Mouse (Mus musculus): ENCODE results near the gene Plek. TPM values are rescaled to one million over a fixed set of nuclear protein-coding genes. Genes with fewer than 3 reads are reported as not detected.

Plek gene
- polyA plus RNA-seq, 1 experiment from 2014 or later, result 2.9 TPM

DNA sequence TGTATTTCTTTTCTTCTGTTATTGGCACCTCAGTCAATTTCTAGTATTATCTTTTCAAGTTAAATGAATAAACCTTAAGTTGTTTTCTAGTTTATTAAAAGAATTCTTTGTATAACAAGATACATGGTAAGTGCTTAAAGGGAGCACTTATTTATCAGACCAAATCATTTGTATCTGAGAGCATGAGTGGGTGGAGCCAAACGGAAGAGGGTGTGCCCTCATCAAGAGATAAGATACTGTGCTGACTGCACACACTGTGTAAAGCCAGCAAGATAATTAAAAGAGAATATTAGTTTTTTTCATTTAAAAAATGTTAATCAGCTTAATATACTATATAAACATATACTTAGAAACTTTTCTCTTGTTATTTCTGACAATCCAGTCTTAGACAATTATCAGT lies 93.7 kb downstream of the Plek start:
- H3K4me1 ChIP-seq, result no peaks in the 10 kb centered on the region
- H3K27me3 ChIP-seq, result no peaks in the 10 kb centered on the region
- no peak for ATAC-seq (replicated peaks; ENCODE audit: low FRiP score)
- H3K36me3 ChIP-seq, result peaks cover 1% of the 10 kb centered on the region
- H3K4me2 ChIP-seq, result no peak overlapping the region
- H3K27ac ChIP-seq, result no peak overlapping the region
- no peak overlapping the region for H3K4me3 ChIP-seq (replicated peaks)
- WGBS, result 81% methylated on average over 1 of the region's 1 CpGs
- no peaks in the 10 kb centered on the region for H3K9me3 ChIP-seq (replicated peaks)
- H3K9ac ChIP-seq, result no peak overlapping the region

DNA sequence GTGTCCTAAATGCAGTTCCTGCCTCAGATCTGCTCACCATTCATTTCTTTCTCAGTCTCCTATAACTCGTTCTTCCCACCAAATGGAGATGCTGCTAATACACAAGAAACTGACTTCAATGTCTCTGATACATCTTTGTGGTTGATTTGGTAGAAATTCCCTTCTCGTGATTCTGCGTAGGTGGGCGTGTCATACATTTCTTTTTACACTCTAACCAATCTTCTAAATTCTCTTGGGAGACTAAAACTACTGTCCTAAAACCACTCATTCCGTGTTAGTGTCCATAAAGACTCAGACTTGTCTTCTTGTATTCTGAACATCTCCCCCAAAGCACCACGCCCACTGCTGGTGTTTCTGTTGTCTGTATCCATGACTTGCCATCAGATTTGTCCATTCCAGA lies 95.2 kb downstream of the Plek start:
- Histone ChIP-seq H3K4me1 (no peaks in the 10 kb centered on the region), H3K9ac (no peak overlapping the region), H3K4me2 (no peak overlapping the region), H3K9me3 (replicated peaks) (no peaks in the 10 kb centered on the region), H3K27me3 (no peaks in the 10 kb centered on the region), H3K36me3 (peaks cover 6% of the 10 kb centered on the region), H3K4me3 (replicated peaks) (no peak overlapping the region), H3K27ac (no peak overlapping the region)
- 93% methylated on average over 6 of the region's 6 CpGs for WGBS
- no peak for ATAC-seq (replicated peaks; ENCODE audit: low FRiP score)

DNA sequence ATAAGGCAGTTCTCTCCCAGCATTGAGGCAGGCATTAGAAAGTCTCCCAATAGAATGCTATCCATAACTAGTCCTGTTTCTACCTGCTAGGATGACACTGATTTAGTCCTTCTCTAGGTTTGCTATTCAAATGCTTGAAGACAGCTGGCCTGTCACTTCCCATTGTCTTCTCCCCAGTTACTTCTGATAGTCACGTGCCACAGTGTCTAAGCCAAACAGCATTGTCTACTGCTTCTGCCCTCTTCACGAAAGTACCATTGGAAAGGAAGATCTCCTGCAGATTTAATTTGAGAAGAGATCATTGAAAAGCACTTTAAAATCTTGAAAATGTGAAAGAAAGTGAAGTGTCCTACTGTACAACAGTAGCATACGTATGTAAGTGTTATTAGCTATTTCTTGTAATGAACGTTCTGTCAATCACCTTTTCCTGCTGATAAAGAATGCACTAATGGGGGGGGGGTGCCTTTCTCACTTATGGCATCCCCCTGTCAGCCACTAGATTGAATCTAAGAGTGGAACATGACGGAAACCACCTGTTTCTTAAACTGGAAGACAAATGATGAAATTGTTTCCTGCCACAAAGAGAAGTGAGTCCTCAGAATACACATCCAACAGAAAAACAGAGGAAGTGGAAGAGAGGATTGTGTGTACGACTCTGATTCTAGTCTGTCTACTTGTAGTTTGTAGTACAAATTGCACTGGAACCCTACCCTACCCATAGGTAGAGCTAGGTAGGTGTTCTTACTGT lies 95.9 kb downstream of the Plek start:
- ATAC-seq (replicated peaks; ENCODE audit: low FRiP score), result no peak
- 84% methylated on average over 6 of the region's 6 CpGs for WGBS

DNA sequence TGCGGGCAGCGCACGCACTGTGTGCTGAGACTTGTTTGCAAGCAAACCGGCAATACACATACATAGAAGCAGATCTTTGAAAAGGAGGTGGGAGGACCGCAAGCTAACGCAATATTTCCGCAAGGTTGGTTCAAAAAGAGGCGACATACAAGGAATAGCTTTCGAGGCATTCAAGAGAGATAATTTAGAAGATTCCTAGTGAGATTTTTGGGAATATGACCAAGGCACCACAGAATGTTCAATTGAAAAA lies 100.5 kb downstream of the Plek start:
- H3K4me3 ChIP-seq (replicated peaks), result peak overlapping the region; percentile 62
- H3K36me3 ChIP-seq, result peaks cover 6% of the 10 kb centered on the region
- peak overlapping the region; percentile 63 for H3K9ac ChIP-seq
- H3K27me3 ChIP-seq, result no peaks in the 10 kb centered on the region
- H3K27ac ChIP-seq, result peak overlapping the region; percentile 57
- no peaks in the 10 kb centered on the region for H3K9me3 ChIP-seq (replicated peaks)
- 7% methylated on average over 9 of the region's 9 CpGs for WGBS
- ATAC-seq (replicated peaks; ENCODE audit: low FRiP score), result no peak; the same call in 1 of the 2 replicates
- peak overlapping the region; percentile 84 for H3K4me2 ChIP-seq
- H3K4me1 ChIP-seq, result peaks cover 14% of the 10 kb centered on the region

More for the DNA sequence above, 95.9 kb downstream of the Plek start:
- Histone ChIP-seq H3K9ac (no peak overlapping the region), H3K27ac (no peak overlapping the region), H3K4me3 (replicated peaks) (no peak overlapping the region), H3K36me3 (peaks cover 6% of the 10 kb centered on the region), H3K9me3 (replicated peaks) (no peaks in the 10 kb centered on the region), H3K4me1 (peaks cover 5% of the 10 kb centered on the region), H3K4me2 (no peak overlapping the region), H3K27me3 (no peaks in the 10 kb centered on the region)

DNA sequence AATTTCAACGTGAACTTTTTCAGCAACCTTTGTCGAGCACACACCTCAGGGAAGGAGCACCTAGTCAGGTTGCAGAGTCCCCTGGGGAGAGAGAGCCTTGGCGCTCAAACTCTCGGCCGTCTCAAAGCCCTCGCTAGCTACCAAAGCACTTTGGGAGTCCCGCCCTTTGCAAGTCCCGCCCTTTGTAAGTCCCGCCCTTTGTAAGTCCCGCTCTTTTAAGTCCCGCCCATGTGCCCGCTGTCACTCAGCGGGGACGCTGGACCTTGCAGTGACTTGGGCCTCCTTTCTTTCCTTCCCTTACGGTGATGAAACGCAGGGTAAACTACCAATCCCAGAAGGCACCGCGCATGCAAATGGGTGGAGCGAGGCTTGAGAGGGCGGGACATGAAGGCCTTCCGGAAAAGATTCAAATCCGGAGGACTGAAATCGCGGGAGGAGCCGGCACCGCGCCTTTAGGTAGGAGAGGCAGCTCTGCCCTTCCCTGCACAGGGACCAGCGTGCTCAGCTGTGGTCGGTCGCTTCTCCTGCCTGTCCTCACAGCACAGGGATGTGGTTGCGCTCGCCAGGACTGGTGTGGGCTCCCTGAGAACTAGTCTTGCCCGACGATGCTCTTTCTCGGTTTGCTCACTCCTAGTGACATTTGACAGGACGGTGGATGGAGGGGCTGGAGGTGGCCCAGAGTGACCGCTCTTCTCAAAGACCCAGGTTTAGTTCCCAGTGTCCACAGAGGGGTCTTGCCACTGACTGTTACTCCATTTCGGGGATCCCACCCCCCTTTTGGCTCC lies 101.0 kb downstream of the Plek start, which contains the start of gene Fbxo48:
TSS of gene Fbxo48 (plus strand) at position 400 of the 785 bp plus-strand sequence.
- under 1% methylated on average over 38 of the region's 38 CpGs for WGBS
- Histone ChIP-seq H3K36me3 (peaks cover 6% of the 10 kb centered on the region; the same call in 1 of the 2 replicates), H3K27me3 (no peaks in the 10 kb centered on the region), H3K4me2 (peak within 1 kb of the TSS; percentile 84), H3K9me3 (replicated peaks) (no peaks in the 10 kb centered on the region), H3K4me1 (peaks cover 14% of the 10 kb centered on the region), H3K9ac (peak within 1 kb of the TSS; percentile 63), H3K27ac (peak within 1 kb of the TSS; percentile 57), H3K4me3 (replicated peaks) (peak within 1 kb of the TSS; percentile 62)
- ATAC-seq (replicated peaks; ENCODE audit: low FRiP score), result peak; percentile 100

DNA sequence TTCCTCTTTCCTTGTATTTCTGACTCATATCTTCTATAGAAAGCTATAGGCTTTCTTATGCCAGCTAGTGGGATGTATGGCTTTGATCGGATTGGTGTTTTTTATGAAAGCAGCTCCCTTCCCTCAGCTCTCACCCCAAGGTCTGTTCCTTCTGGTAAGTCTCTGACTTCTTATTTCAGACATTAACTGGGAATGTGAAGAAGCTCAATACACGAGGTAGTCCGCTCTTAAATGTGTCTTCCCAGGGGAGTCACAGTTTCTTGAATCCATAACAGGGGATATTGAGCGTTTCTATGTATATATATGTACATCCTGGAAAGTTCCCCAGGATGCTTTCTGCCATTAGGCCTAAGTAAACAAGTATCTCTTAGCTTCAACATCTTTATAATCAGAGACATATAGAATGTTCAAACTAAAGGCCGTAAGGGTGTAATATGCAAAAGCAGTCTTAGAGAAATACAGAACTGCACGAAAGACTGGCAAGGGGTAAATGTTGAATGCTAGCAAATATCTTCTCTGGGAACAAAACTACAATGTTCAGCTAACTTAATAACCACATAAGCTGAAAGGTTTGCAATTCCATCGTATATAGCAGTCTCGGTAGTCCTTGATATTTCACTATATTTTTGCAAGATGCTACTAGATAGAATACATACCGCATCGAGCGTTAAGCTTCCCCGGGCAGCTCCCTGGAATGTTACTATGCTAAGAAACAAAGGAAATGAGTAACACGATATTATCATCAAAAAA lies 101.8 kb downstream of the Plek start:
- Histone ChIP-seq H3K4me1 (peaks cover 14% of the 10 kb centered on the region), H3K27ac (peak overlapping the region; percentile 28; the same call in 1 of the 2 replicates), H3K27me3 (no peaks in the 10 kb centered on the region), H3K9ac (peak overlapping the region; percentile 51), H3K36me3 (peaks cover 6% of the 10 kb centered on the region; the same call in 1 of the 2 replicates), H3K4me3 (replicated peaks) (peak overlapping the region; percentile 62), H3K9me3 (replicated peaks) (no peaks in the 10 kb centered on the region), H3K4me2 (peak overlapping the region; percentile 84)
- ATAC-seq (replicated peaks; ENCODE audit: low FRiP score), result no peak
- 37% methylated on average over 13 of the region's 13 CpGs for WGBS

DNA sequence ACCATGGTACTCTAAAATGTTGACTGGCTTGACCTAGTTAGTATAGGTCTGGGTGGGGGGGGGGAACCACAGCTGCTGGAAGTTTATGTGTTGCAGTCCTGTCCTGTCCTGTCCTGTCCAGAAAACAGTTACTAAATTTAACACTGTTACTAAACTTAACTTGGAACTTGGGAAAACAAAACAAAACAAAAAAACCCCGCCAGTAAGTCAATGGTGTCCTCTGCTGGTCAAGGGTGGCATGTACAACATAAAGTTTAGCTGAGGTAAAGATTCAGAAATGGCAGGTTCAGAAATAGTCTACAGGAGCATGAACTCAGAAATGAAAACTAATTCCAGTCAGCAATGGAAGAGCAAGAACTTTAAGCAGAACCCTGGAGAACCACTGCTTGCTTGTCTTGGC lies 103.4 kb downstream of the Plek start:
- Histone ChIP-seq H3K4me3 (replicated peaks) (no peak overlapping the region), H3K4me1 (peaks cover 14% of the 10 kb centered on the region), H3K9me3 (replicated peaks) (no peaks in the 10 kb centered on the region), H3K4me2 (no peak overlapping the region), H3K36me3 (peaks cover 6% of the 10 kb centered on the region; the same call in 1 of the 2 replicates), H3K27me3 (no peaks in the 10 kb centered on the region), H3K27ac (no peak overlapping the region), H3K9ac (no peak overlapping the region)
- 20% methylated on average over 1 of the region's 1 CpGs for WGBS
- ATAC-seq (replicated peaks; ENCODE audit: low FRiP score), result no peak

DNA sequence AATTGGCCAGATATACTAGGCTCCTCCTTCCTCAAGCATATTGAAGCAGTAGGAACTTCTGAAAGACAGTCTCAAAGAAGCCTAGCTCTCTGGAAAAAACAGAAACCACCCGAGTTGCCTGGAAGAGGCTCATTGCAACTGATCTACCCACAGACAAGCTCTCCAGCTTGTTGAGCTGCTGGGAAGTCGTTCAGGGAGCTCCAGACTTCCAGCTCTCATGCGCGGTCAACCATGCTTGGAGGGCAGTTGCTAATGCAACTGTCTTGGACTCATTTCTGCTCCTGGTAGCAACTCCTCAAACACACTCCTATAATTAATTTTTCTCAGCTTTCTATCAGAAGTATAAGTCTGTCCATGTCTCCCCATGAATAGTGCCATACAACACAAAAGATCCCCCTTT lies 109.2 kb downstream of the Plek start:
- Histone ChIP-seq H3K9me3 (replicated peaks) (no peaks in the 10 kb centered on the region), H3K27ac (no peak overlapping the region), H3K27me3 (no peaks in the 10 kb centered on the region), H3K4me3 (replicated peaks) (no peak overlapping the region), H3K4me1 (no peaks in the 10 kb centered on the region), H3K9ac (no peak overlapping the region), H3K4me2 (no peak overlapping the region), H3K36me3 (no peaks in the 10 kb centered on the region)
- no peak for ATAC-seq (replicated peaks; ENCODE audit: low FRiP score)
- WGBS, result 82% methylated on average over 4 of the region's 4 CpGs

DNA sequence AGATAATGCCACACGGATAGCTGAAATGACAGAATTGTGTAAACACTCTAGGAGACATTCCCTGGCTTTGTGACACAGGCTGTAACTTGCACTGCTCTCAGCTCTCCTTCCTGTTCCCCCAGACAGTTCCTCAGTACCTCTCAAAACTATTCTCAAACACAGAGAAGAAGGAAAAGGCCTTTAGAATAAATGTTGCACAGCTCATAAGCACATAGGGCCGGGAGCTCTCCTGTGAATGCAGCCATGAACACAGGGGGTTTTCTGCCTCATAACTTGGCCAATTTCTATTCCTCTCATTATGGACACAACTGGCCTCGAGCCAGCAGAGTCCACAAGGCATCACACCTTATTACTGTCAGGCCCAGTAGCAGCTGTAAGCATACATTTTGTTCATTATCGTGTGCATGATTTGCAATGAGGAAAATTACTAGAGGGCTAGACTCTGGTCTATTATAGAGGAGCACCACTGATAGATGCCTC lies 110.2 kb downstream of the Plek start:
- no peak overlapping the region for H3K27ac ChIP-seq
- ATAC-seq (replicated peaks; ENCODE audit: low FRiP score), result no peak
- 70% methylated on average over 4 of the region's 4 CpGs for WGBS

DNA sequence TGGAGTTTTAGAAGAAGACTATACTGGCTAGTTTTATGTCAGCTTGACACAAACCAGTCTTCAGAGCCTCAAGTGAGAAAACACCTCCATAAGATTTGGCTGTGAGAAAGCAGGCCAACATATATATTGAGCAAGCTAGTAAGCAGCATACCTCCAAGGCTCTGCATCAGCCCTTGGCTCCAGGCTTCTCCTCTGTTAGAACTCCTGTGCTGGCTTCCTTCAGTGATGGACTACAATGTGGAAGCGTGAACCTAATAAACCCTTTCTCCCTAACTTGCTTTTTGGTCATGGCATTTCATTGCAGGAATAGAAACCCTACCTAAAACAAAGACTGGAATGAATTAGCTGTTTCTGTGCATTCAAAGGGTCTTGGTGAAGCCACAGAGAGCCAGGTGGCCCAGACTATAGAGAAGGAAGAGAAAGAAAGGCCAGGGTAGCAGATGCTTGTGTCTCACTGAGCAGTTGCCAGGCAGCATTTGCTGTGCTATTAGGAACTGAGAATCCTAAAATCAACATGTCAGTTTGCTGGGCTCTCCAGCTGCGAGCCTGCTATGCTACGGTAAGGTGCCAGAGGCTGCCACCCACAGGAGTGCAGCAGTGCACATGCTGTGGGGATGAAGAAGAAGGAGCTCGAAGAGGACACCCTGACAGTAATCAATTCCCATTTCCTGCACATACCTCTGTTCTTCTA lies 110.9 kb downstream of the Plek start:
- H3K4me1 ChIP-seq, result no peaks in the 10 kb centered on the region
- no peak overlapping the region for H3K4me3 ChIP-seq (replicated peaks)
- no peaks in the 10 kb centered on the region for H3K27me3 ChIP-seq
- H3K4me2 ChIP-seq, result no peak overlapping the region
- H3K27ac ChIP-seq, result no peak overlapping the region
- H3K9me3 ChIP-seq (replicated peaks), result no peaks in the 10 kb centered on the region
- H3K36me3 ChIP-seq, result no peaks in the 10 kb centered on the region
- 82% methylated on average over 4 of the region's 4 CpGs for WGBS
- no peak overlapping the region for H3K9ac ChIP-seq
- no peak for ATAC-seq (replicated peaks; ENCODE audit: low FRiP score)

More for the DNA sequence above, 110.2 kb downstream of the Plek start:
- no peaks in the 10 kb centered on the region for H3K36me3 ChIP-seq
- H3K4me3 ChIP-seq (replicated peaks), result no peak overlapping the region
- no peaks in the 10 kb centered on the region for H3K27me3 ChIP-seq
- H3K9me3 ChIP-seq (replicated peaks), result no peaks in the 10 kb centered on the region
- no peaks in the 10 kb centered on the region for H3K4me1 ChIP-seq
- H3K9ac ChIP-seq, result no peak overlapping the region
- H3K4me2 ChIP-seq, result no peak overlapping the region

DNA sequence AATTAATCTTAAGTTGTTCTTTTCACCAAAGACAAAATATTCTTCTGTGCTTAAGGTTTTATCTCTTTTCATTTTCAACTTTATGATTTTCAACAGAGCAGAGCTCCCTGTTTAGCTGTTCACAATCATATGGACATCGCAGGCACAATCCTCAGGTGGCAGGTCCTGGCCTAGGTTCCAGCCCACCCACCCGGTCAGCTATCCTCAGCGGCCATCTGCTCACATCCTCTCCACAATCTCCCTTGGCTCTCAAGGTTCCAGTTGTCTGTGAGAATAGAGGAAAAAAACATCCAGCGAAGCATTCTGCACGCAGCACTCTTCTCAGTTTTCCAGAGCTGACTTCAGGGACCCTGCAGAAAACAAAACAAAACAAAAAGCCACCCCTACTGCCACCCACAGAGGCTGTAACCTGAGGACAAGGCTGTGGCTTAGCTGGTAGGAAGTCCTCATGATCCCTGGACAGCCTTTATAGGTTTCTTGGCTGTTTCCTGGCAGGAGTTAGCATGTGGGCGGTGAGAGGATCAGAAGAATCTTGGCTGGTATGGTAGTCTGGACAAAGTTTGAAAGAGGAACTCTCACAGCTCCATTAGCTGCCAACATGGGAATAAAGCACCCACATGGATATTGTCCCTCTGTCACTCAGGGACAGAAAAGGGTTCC lies 116.5 kb downstream of the Plek start:
- no peak overlapping the region for H3K4me3 ChIP-seq (replicated peaks)
- H3K9me3 ChIP-seq (replicated peaks), result no peaks in the 10 kb centered on the region
- no peak overlapping the region for H3K4me2 ChIP-seq
- H3K9ac ChIP-seq, result no peak overlapping the region
- H3K4me1 ChIP-seq, result no peaks in the 10 kb centered on the region
- 50% methylated on average over 6 of the region's 6 CpGs for WGBS
- H3K27ac ChIP-seq, result no peak overlapping the region
- H3K36me3 ChIP-seq, result no peaks in the 10 kb centered on the region
- no peak for ATAC-seq (replicated peaks; ENCODE audit: low FRiP score)
- no peaks in the 10 kb centered on the region for H3K27me3 ChIP-seq

Measured in kidney, embryonic 15.5 days (tissue).